Mouse (Mus musculus) liver, adult 2 months (tissue): ENCODE results near the gene Lrrc75a.

Source experiments
- CTCF ChIP-seq: fragments of 200-500 bp; IDR thresholded peaks from 2 replicates; pipeline ENCODE4 v1.5.1; 2011; ENCODE audit warnings: low read depth, low read length, control low read depth
- POLR2A ChIP-seq: fragments of 200-500 bp; IDR thresholded peaks from 2 replicates; pipeline ENCODE4 v1.6.1; 2011; ENCODE audit warnings: low read length, control low read depth; ENCODE audit not compliant: insufficient read depth; ENCODE audit errors: extremely low read depth

GRCm38 (mm10) chr11:62691592-62691991 is 43.3 kb upstream of the Lrrc75a start:
- TF ChIP-seq CTCF (no peak), POLR2A (no peak)
